Mouse (Mus musculus): Measurements from ENCODE around the gene Scel. TPM values are rescaled to one million over a fixed set of nuclear protein-coding genes. Genes with fewer than 3 reads are reported as not detected.

Scel gene
- total and polyA plus RNA-seq, 2 experiments from 2014 or later = 0.26 TPM; not detected in 1

- Histone ChIP-seq H3K36me3 (ENCODE audit: insufficient read depth, low read length) (no peaks in the 10 kb centered on the region), H3K27ac (ENCODE audit: low read depth, low read length) (no peak overlapping the region), H3K4me1 (ENCODE audit: insufficient read depth, low read length) (no peaks in the 10 kb centered on the region), H3K27me3 (ENCODE audit: insufficient read depth, low read length) (no peaks in the 10 kb centered on the region), H3K4me2 (ENCODE audit: low read depth, low read length, poor library complexity, severe bottlenecking) (no peak overlapping the region; the same call in 1 of the 2 replicates), H3K9me3 (ENCODE audit: low read length) (no peaks in the 10 kb centered on the region), H3K4me3 (ENCODE audit: low read depth, low read length) (no peak overlapping the region), H3K9ac (replicated peaks; ENCODE audit: low read length, poor library complexity, severe bottlenecking) (no peak overlapping the region)
- TF ChIP-seq CTCF (IDR thresholded peaks at IDR 0.05) = peak; percentile 85
- DNase-seq (ENCODE audit: low spot score) = peak; percentile 78
- ATAC-seq (ENCODE audit: low FRiP score) = no peak
- 12% methylated on average over 13 of the region's 13 CpGs for WGBS
These were observed 24.4 kb downstream of the Scel start for GRCm38 (mm10) chr14:103537355-103538056.

GRCm38 (mm10) chr14:103539796-103540195, 26.7 kb downstream of the Scel start:
- TF ChIP-seq CTCF (IDR thresholded peaks at IDR 0.05) = peak; percentile 26; the same call in 1 of the 2 replicates
- Histone ChIP-seq H3K27me3 (ENCODE audit: insufficient read depth, low read length) (no peaks in the 10 kb centered on the region), H3K27ac (ENCODE audit: low read depth, low read length) (no peak overlapping the region), H3K4me1 (ENCODE audit: insufficient read depth, low read length) (no peaks in the 10 kb centered on the region), H3K9me3 (ENCODE audit: low read length) (no peaks in the 10 kb centered on the region), H3K4me2 (ENCODE audit: low read depth, low read length, poor library complexity, severe bottlenecking) (no peak overlapping the region), H3K4me3 (ENCODE audit: low read depth, low read length) (no peak overlapping the region), H3K9ac (replicated peaks; ENCODE audit: low read length, poor library complexity, severe bottlenecking) (no peak overlapping the region), H3K36me3 (ENCODE audit: insufficient read depth, low read length) (no peaks in the 10 kb centered on the region)
- WGBS = 66% methylated on average over 4 of the region's 4 CpGs
- ATAC-seq (ENCODE audit: low FRiP score) = no peak
- no peak for DNase-seq (ENCODE audit: low spot score)

- DNase-seq (ENCODE audit: low spot score) (peak; percentile 12), ATAC-seq (ENCODE audit: low FRiP score) (no peak)
- no peaks in the 10 kb centered on the region for H3K27me3 ChIP-seq (ENCODE audit: insufficient read depth, low read length)
- TF ChIP-seq CTCF (IDR thresholded peaks at IDR 0.05) = no peak
- H3K9ac ChIP-seq (replicated peaks; ENCODE audit: low read length, poor library complexity, severe bottlenecking) = no peak overlapping the region
- H3K9me3 ChIP-seq (ENCODE audit: low read length) = no peaks in the 10 kb centered on the region
- 41% methylated on average over 5 of the region's 5 CpGs for WGBS
- H3K27ac ChIP-seq (ENCODE audit: low read depth, low read length) = no peak overlapping the region
- no peaks in the 10 kb centered on the region for H3K36me3 ChIP-seq (ENCODE audit: insufficient read depth, low read length)
- H3K4me3 ChIP-seq (ENCODE audit: low read depth, low read length) = no peak overlapping the region
- H3K4me2 ChIP-seq (ENCODE audit: low read depth, low read length, poor library complexity, severe bottlenecking) = no peak overlapping the region
- 0 out of 2 replicates have a peak, but pooled peaks cover 5% of the 10 kb centered on the region for H3K4me1 ChIP-seq (ENCODE audit: insufficient read depth, low read length)
These were observed 28.5 kb downstream of the Scel start for GRCm38 (mm10) chr14:103541679-103542078.

GRCm38 (mm10) chr14:103543304-103544079, 30.4 kb downstream of the Scel start:
- ATAC-seq (ENCODE audit: low FRiP score) (no peak), DNase-seq (ENCODE audit: low spot score) (no peak)
- Histone ChIP-seq H3K4me1 (ENCODE audit: insufficient read depth, low read length) (0 out of 2 replicates have a peak, but pooled peaks cover 5% of the 10 kb centered on the region), H3K9me3 (ENCODE audit: low read length) (no peaks in the 10 kb centered on the region), H3K27ac (ENCODE audit: low read depth, low read length) (no peak overlapping the region), H3K9ac (replicated peaks; ENCODE audit: low read length, poor library complexity, severe bottlenecking) (no peak overlapping the region), H3K4me3 (ENCODE audit: low read depth, low read length) (no peak overlapping the region), H3K4me2 (ENCODE audit: low read depth, low read length, poor library complexity, severe bottlenecking) (no peak overlapping the region), H3K36me3 (ENCODE audit: insufficient read depth, low read length) (no peaks in the 10 kb centered on the region), H3K27me3 (ENCODE audit: insufficient read depth, low read length) (no peaks in the 10 kb centered on the region)
- 69% methylated on average over 4 of the region's 4 CpGs for WGBS
- TF ChIP-seq CTCF (IDR thresholded peaks at IDR 0.05) = no peak

GRCm38 (mm10) chr14:103545734-103546133, 32.6 kb downstream of the Scel start:
- Histone ChIP-seq H3K4me3 (ENCODE audit: low read depth, low read length) (no peak overlapping the region), H3K9me3 (ENCODE audit: low read length) (no peaks in the 10 kb centered on the region), H3K27me3 (ENCODE audit: insufficient read depth, low read length) (no peaks in the 10 kb centered on the region), H3K36me3 (ENCODE audit: insufficient read depth, low read length) (no peaks in the 10 kb centered on the region), H3K4me2 (ENCODE audit: low read depth, low read length, poor library complexity, severe bottlenecking) (peak overlapping the region; percentile 3; the same call in 1 of the 2 replicates), H3K4me1 (ENCODE audit: insufficient read depth, low read length) (0 out of 2 replicates have a peak, but pooled peaks cover 5% of the 10 kb centered on the region), H3K27ac (ENCODE audit: low read depth, low read length) (no peak overlapping the region), H3K9ac (replicated peaks; ENCODE audit: low read length, poor library complexity, severe bottlenecking) (no peak overlapping the region)
- TF ChIP-seq CTCF (IDR thresholded peaks at IDR 0.05) = no peak
- no peak for ATAC-seq (ENCODE audit: low FRiP score)
- WGBS = 41% methylated on average over 8 of the region's 8 CpGs
- DNase-seq (ENCODE audit: low spot score) = peak; percentile 51

- Histone ChIP-seq H3K9me3 (ENCODE audit: low read length) (no peaks in the 10 kb centered on the region), H3K9ac (replicated peaks; ENCODE audit: low read length, poor library complexity, severe bottlenecking) (no peak overlapping the region), H3K36me3 (ENCODE audit: insufficient read depth, low read length) (no peaks in the 10 kb centered on the region), H3K4me1 (ENCODE audit: insufficient read depth, low read length) (0 out of 2 replicates have a peak, but pooled peaks cover 5% of the 10 kb centered on the region), H3K4me2 (ENCODE audit: low read depth, low read length, poor library complexity, severe bottlenecking) (peak overlapping the region; percentile 3; the same call in 1 of the 2 replicates), H3K4me3 (ENCODE audit: low read depth, low read length) (no peak overlapping the region), H3K27ac (ENCODE audit: low read depth, low read length) (no peak overlapping the region), H3K27me3 (ENCODE audit: insufficient read depth, low read length) (no peaks in the 10 kb centered on the region)
- 56% methylated on average over 12 of the region's 12 CpGs for WGBS
- ATAC-seq (ENCODE audit: low FRiP score) = no peak
- DNase-seq (ENCODE audit: low spot score) = peak; percentile 10
- no peak for TF ChIP-seq CTCF (IDR thresholded peaks at IDR 0.05)
These were observed 33.1 kb downstream of the Scel start for GRCm38 (mm10) chr14:103546246-103546645.

All from midbrain, postnatal 0 days (tissue).